Mouse (Mus musculus) lung, postnatal 36 days (tissue): ENCODE data around the gene Bcl2l14.

Source experiments
- DNase-seq: peaks from one replicate; pipeline ENCODE4 v3.0.0; 2022; ENCODE audit warnings: mixed read lengths

Bcl2l14 gene

GRCm38 (mm10) chr6:134396018-134396417, at the start of gene Bcl2l14:
TSS of gene Bcl2l14 (plus strand) at chr6:134396318.
- DNase-seq: no peak

- DNase-seq: no peak
These were observed 47.5 kb upstream of the Bcl2l14 start for GRCm38 (mm10) chr6:134348526-134349067.

- no peak for DNase-seq
These were observed 43.2 kb upstream of the Bcl2l14 start for GRCm38 (mm10) chr6:134352881-134353280.

- DNase-seq: no peak
These were observed 42.4 kb upstream of the Bcl2l14 start for GRCm38 (mm10) chr6:134353751-134354150.

- DNase-seq: no peak
These were observed 38.5 kb upstream of the Bcl2l14 start for GRCm38 (mm10) chr6:134357570-134357969.

GRCm38 (mm10) chr6:134360079-134360478, 36.0 kb upstream of the Bcl2l14 start:
- no peak for DNase-seq

- no peak for DNase-seq
These were observed 31.5 kb upstream of the Bcl2l14 start for GRCm38 (mm10) chr6:134364644-134365043.

GRCm38 (mm10) chr6:134365952-134366351, 30.2 kb upstream of the Bcl2l14 start:
- peak; percentile 16 for DNase-seq

DNA sequence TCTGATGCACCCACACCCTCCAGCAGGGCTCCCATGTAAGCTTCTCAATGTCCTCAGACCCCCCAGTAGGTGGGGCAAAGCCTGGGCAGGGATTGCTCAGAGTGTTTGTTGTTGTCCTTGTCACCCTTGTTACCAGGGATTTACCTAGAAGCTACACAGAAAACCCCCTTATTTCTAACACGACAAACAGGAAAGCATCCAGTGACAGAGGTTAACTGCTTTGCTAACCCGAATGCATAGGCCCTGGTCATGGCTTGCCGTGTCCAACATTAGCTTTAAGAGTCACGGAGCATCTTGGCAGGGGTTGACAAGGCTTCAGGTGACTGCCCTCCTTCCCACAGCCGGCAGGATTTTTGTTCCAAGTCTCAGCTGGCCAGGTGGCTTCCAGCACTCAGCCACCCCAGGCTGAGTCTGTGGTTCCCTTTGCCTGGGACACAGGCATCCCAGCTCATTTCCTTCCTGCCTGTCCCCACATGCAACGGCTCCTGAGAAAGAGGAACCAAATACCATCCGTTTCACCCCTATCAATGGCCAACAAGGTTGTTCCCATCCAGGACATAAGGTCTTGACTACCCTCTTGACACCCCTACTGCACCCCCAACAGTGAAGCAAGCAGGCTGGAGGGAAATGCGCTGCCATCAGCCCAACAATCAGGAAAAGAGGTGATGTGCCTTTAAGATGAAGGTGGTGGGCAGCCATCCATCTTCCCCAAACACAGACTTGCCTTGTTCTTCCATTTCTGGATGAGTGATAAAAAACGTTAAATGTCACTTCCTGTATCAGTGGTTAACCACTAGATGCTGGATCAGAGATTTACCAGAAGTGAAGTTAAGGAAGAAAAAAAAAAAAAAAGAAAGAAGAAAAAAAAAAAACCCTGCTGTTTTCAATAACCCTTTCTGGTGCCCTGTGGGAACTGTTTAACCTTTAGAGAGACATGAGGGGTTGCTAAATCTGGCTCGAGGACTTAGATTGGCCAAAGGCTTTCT, 29.5 kb upstream of the Bcl2l14 start:
- peak; percentile 11 for DNase-seq

DNA sequence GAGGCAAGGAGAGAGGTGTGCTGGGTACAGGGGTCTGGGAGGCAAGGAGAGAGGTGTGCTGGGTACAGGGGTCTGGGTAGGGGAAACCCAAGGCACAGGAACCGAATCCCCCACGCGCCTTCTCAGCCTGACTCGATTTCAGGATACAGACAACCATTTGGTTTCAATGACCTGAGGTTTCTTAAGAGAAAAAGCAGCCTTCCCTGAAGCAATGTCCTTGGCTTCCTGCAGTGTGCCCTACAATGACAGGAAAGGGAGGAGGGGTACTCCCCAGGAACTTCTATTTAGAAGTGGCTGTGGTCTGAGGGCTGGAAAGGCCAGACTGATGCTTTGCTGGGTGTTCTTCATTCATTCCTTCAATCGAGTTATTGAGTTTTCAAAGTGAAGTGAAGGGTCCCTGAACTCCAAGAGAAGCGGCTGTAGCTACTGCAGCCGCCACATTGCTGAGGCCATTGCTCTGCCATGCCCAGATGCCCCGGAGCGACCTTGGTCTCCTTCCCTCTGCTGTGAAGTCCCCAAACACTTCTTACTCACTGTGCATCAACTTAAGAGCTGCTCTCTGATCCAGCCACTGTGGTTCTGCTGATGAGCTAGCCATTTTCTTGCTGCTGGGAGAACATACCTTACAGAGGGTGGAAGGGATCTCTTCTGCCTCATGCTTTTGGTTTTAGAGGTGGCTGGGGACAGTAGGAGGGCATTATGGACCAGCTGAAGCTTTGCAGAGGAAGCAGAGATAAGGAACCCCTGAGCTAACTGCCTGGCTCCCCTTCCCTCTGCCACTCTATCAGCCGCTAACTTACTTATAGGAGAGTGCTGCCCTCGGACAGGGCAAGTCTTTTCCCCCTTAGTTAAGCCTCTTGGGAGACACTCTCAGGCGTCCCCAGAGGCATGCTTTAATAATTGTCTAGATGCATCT, 28.5 kb upstream of the Bcl2l14 start:
- peak; percentile 17 for DNase-seq

GRCm38 (mm10) chr6:134372946-134373345, 23.2 kb upstream of the Bcl2l14 start:
- DNase-seq: no peak

DNA sequence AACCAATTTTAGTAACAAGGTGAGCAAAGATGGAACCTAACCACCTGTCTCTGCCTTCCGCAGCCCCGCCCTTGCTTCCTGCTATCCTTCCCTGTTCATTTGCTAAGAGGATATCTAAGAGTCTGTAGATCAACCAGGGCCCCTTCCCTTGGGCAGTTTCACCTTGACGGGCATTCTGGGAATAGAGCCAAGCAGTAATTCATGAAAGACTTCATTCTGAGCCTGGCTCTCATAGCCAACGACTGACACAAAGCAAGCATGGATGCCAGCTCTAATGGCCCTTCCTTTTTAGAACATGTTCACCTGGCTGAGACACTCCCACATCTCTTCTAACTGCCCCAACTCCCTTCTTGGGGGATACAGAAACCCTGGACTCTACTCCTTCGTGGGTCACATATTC, 18.9 kb upstream of the Bcl2l14 start:
- no peak for DNase-seq

GRCm38 (mm10) chr6:134377856-134378255, 18.3 kb upstream of the Bcl2l14 start:
- DNase-seq: no peak

GRCm38 (mm10) chr6:134381462-134381861, 14.7 kb upstream of the Bcl2l14 start:
- DNase-seq: no peak

GRCm38 (mm10) chr6:134385931-134386330, 10.2 kb upstream of the Bcl2l14 start:
- DNase-seq: no peak

DNA sequence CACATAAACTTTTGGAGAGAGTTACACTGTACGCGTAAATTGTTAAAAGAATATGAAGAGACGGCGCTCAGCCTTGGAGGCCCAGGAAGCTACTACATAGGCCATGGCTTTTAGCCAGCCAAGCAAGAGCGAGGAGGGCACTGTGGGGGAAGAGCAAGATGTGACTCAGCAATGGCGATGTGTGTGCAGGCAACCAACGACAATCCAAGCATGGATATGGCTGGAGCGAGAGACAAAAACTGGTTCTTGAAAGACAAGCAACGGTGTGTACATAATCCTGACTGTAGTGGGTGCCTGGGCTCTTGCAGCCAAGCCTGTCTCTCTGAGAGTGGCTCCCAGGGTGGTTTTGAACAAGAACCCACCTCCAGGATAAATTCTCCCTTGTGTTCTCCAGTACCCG, 8.7 kb upstream of the Bcl2l14 start:
- no peak for DNase-seq

DNA sequence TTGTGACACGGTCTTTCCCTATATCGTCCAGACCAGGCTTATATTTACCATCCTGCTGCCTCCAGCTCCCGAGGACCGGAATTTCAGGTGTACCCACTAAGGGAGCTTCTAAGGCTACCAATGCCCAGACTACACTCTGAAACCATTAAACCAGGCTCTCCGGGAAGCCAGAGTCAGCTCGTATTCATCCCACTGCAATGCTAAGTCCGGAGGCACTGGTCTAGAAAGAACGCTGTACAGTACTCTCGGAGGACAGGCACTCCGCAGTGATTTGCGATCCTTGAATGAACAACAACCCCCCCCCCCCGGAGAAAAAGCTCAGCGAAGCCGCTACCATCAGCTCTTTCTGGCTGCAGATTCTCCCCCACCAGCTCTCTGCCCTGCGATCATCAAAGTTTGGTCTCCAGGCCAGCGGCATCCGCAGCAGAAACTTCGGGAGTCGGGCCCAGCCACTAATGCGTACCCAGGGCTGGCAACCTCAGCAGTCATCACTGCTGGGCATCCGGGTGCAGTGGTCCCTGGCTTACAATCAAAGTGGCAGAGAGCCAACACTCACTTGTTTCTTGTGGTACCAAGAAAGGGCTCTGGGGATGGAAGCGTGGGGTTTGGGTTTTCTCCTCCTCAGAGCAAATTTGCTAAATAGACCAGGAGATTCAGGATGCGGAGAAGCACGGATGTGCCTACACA, 7.6 kb upstream of the Bcl2l14 start:
- no peak for DNase-seq

- peak; percentile 86 for DNase-seq
These were observed 6.7 kb upstream of the Bcl2l14 start for GRCm38 (mm10) chr6:134389248-134389891.

DNA sequence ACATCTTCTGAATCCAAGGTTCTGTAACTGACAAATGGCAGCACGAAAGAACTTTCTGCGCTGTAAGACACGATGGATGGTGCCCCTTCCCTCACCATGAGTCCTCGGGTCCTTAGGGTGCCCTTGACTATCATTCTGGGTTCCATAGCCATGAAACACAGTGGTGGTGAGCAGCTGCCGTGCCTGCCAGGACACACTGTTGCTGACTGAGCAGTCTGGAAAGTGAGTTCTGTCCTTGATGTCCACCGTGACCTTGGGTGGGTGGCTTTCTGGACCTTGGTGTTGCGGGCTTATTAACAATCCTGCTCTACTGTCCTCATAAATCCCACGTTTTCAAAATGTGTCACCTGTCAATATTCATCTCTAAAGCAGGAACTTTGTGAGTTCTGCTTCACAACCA, 6.2 kb upstream of the Bcl2l14 start:
- DNase-seq: no peak

GRCm38 (mm10) chr6:134390837-134391236, 5.3 kb upstream of the Bcl2l14 start:
- DNase-seq: no peak

GRCm38 (mm10) chr6:134402914-134403683, 7.0 kb downstream of the Bcl2l14 start:
- DNase-seq: peak; percentile 78
